Mouse (Mus musculus): ENCODE results near the gene Cryzl1. TPM values are rescaled to one million over a fixed set of nuclear protein-coding genes. Genes with fewer than 3 reads are reported as not detected.

Cryzl1 gene
- polyA plus RNA-seq (2012; rRNA removed), result 19.1 and 21.7 TPM in 2 replicates

GRCm38 (mm10) chr16:91728123-91729065 is at the start of gene Cryzl1:
Cryzl1 (minus strand) TSS chr16:91728975.
- H3K4me1 ChIP-seq (replicated peaks; ENCODE audit: control insufficient read depth, insufficient read depth, low read length), result peaks cover 8% of the 10 kb centered on the region
- H3K27ac ChIP-seq (ENCODE audit: control insufficient read depth, insufficient read depth, low read length), result no peak within 1 kb of the TSS; the same call in 1 of the 2 replicates
- WGBS, result 2% methylated on average over 46 of the region's 46 CpGs
- no peaks in the 10 kb centered on the region for H3K36me3 ChIP-seq (ENCODE audit: control insufficient read depth, insufficient read depth, low read length)
- TF ChIP-seq CTCF (IDR thresholded peaks at IDR 0.05; ENCODE audit: borderline replicate concordance, control insufficient read depth, extremely low read depth, insufficient read depth, low read length, poor library complexity), result peak; percentile 52; the same call in 1 of the 2 replicates
- TF ChIP-seq POLR2A (IDR thresholded peaks at IDR 0.05; ENCODE audit: control insufficient read depth, extremely low read depth, insufficient read depth, low read length, poor library complexity), result no peak
- peaks cover 5% of the 10 kb centered on the region for H3K27me3 ChIP-seq (ENCODE audit: control insufficient read depth, insufficient read depth, low read length)
- peak; percentile 90 for DNase-seq
- peak within 1 kb of the TSS; percentile 68 for H3K4me3 ChIP-seq (ENCODE audit: control insufficient read depth, insufficient read depth, low read length)

- no peak overlapping the region for H3K4me3 ChIP-seq (ENCODE audit: control insufficient read depth, insufficient read depth, low read length)
- H3K4me1 ChIP-seq (replicated peaks; ENCODE audit: control insufficient read depth, insufficient read depth, low read length), result no peaks in the 10 kb centered on the region
- 97% methylated on average over 7 of the region's 7 CpGs for WGBS
- H3K36me3 ChIP-seq (ENCODE audit: control insufficient read depth, insufficient read depth, low read length), result no peaks in the 10 kb centered on the region
- no peak for DNase-seq
- H3K27me3 ChIP-seq (ENCODE audit: control insufficient read depth, insufficient read depth, low read length), result no peaks in the 10 kb centered on the region
- no peak for TF ChIP-seq CTCF (IDR thresholded peaks at IDR 0.05; ENCODE audit: borderline replicate concordance, control insufficient read depth, extremely low read depth, insufficient read depth, low read length, poor library complexity)
- no peak for TF ChIP-seq POLR2A (IDR thresholded peaks at IDR 0.05; ENCODE audit: control insufficient read depth, extremely low read depth, insufficient read depth, low read length, poor library complexity)
- H3K27ac ChIP-seq (ENCODE audit: control insufficient read depth, insufficient read depth, low read length), result no peak overlapping the region
These were observed 43.8 kb upstream of the Cryzl1 start for GRCm38 (mm10) chr16:91772586-91772985.

- no peak for DNase-seq
- no peaks in the 10 kb centered on the region for H3K27me3 ChIP-seq (ENCODE audit: control insufficient read depth, insufficient read depth, low read length)
- WGBS, result 95% methylated on average over 6 of the region's 6 CpGs
- TF ChIP-seq POLR2A (IDR thresholded peaks at IDR 0.05; ENCODE audit: control insufficient read depth, extremely low read depth, insufficient read depth, low read length, poor library complexity), result no peak
- TF ChIP-seq CTCF (IDR thresholded peaks at IDR 0.05; ENCODE audit: borderline replicate concordance, control insufficient read depth, extremely low read depth, insufficient read depth, low read length, poor library complexity), result no peak
- no peaks in the 10 kb centered on the region for H3K36me3 ChIP-seq (ENCODE audit: control insufficient read depth, insufficient read depth, low read length)
- H3K27ac ChIP-seq (ENCODE audit: control insufficient read depth, insufficient read depth, low read length), result no peak overlapping the region
- H3K4me3 ChIP-seq (ENCODE audit: control insufficient read depth, insufficient read depth, low read length), result no peak overlapping the region
- H3K4me1 ChIP-seq (replicated peaks; ENCODE audit: control insufficient read depth, insufficient read depth, low read length), result no peaks in the 10 kb centered on the region
These were observed 42.6 kb upstream of the Cryzl1 start for GRCm38 (mm10) chr16:91771334-91771733.

- WGBS, result 96% methylated on average over 5 of the region's 5 CpGs
- Histone ChIP-seq H3K27ac (ENCODE audit: control insufficient read depth, insufficient read depth, low read length) (no peak overlapping the region), H3K27me3 (ENCODE audit: control insufficient read depth, insufficient read depth, low read length) (no peaks in the 10 kb centered on the region)
These were observed 41.9 kb upstream of the Cryzl1 start for GRCm38 (mm10) chr16:91770662-91771061.

GRCm38 (mm10) chr16:91769911-91770310 is 41.1 kb upstream of the Cryzl1 start:
- no peaks in the 10 kb centered on the region for H3K27me3 ChIP-seq (ENCODE audit: control insufficient read depth, insufficient read depth, low read length)
- H3K27ac ChIP-seq (ENCODE audit: control insufficient read depth, insufficient read depth, low read length), result no peak overlapping the region
- TF ChIP-seq POLR2A (IDR thresholded peaks at IDR 0.05; ENCODE audit: control insufficient read depth, extremely low read depth, insufficient read depth, low read length, poor library complexity), result no peak
- TF ChIP-seq CTCF (IDR thresholded peaks at IDR 0.05; ENCODE audit: borderline replicate concordance, control insufficient read depth, extremely low read depth, insufficient read depth, low read length, poor library complexity), result no peak
- no peak overlapping the region for H3K4me3 ChIP-seq (ENCODE audit: control insufficient read depth, insufficient read depth, low read length)
- DNase-seq, result no peak
- 97% methylated on average over 5 of the region's 5 CpGs for WGBS
- H3K36me3 ChIP-seq (ENCODE audit: control insufficient read depth, insufficient read depth, low read length), result no peaks in the 10 kb centered on the region
- no peaks in the 10 kb centered on the region for H3K4me1 ChIP-seq (replicated peaks; ENCODE audit: control insufficient read depth, insufficient read depth, low read length)

More at GRCm38 (mm10) chr16:91770662-91771061, 41.9 kb upstream of the Cryzl1 start:
- DNase-seq, result no peak
- H3K36me3 ChIP-seq (ENCODE audit: control insufficient read depth, insufficient read depth, low read length), result no peaks in the 10 kb centered on the region
- TF ChIP-seq POLR2A (IDR thresholded peaks at IDR 0.05; ENCODE audit: control insufficient read depth, extremely low read depth, insufficient read depth, low read length, poor library complexity) (no peak), CTCF (IDR thresholded peaks at IDR 0.05; ENCODE audit: borderline replicate concordance, control insufficient read depth, extremely low read depth, insufficient read depth, low read length, poor library complexity) (no peak)
- no peaks in the 10 kb centered on the region for H3K4me1 ChIP-seq (replicated peaks; ENCODE audit: control insufficient read depth, insufficient read depth, low read length)
- no peak overlapping the region for H3K4me3 ChIP-seq (ENCODE audit: control insufficient read depth, insufficient read depth, low read length)

GRCm38 (mm10) chr16:91768586-91768985 is 39.8 kb upstream of the Cryzl1 start:
- no peak for DNase-seq
- no peak overlapping the region for H3K27ac ChIP-seq (ENCODE audit: control insufficient read depth, insufficient read depth, low read length)
- no peaks in the 10 kb centered on the region for H3K4me1 ChIP-seq (replicated peaks; ENCODE audit: control insufficient read depth, insufficient read depth, low read length)
- no peaks in the 10 kb centered on the region for H3K36me3 ChIP-seq (ENCODE audit: control insufficient read depth, insufficient read depth, low read length)
- no peaks in the 10 kb centered on the region for H3K27me3 ChIP-seq (ENCODE audit: control insufficient read depth, insufficient read depth, low read length)
- H3K4me3 ChIP-seq (ENCODE audit: control insufficient read depth, insufficient read depth, low read length), result no peak overlapping the region
- 94% methylated on average over 6 of the region's 6 CpGs for WGBS
- TF ChIP-seq POLR2A (IDR thresholded peaks at IDR 0.05; ENCODE audit: control insufficient read depth, extremely low read depth, insufficient read depth, low read length, poor library complexity) (no peak), CTCF (IDR thresholded peaks at IDR 0.05; ENCODE audit: borderline replicate concordance, control insufficient read depth, extremely low read depth, insufficient read depth, low read length, poor library complexity) (no peak)

Measured in thymus, adult 2 months (tissue).